Mouse (Mus musculus) heart, embryonic 14.5 days (tissue): Measurements from ENCODE around the gene Hikeshi. TPM values are rescaled to one million over a fixed set of nuclear protein-coding genes. Genes with fewer than 3 reads are reported as not detected.
A peak's percentile ranks its signal among the peaks of the same experiment; 100 is the strongest.

ENCODE experiments used
- ATAC-seq: fragments of 200-750 bp; cut with Nextera tagmentation; 2 replicates; pipeline ENCODE4 v1.8.0; 2017; ENCODE audit warnings: low read depth, moderate TSS enrichment; ENCODE audit not compliant: insufficient number of reproducible peaks, insufficient read depth, low FRiP score
- H3K27ac ChIP-seq, 2 experiments: fragments of 200-500 bp in 1 of 2; fragments of 300-500 bp in 1 of 2; sonication (generic) in 1 of 2; replicated peaks in 1 of 2; 2 replicates each; pipeline ENCODE4 v1.5.1; 2012 to 2014; ENCODE audit warnings: low read depth in 2 of 2, low read length in 2 of 2, control low read depth in 1 of 2, mild to moderate bottlenecking in 1 of 2, mixed read lengths in 1 of 2; ENCODE audit not compliant: control insufficient read depth in 1 of 2, insufficient read depth in 1 of 2
- H3K27me3 ChIP-seq: fragments of 300-500 bp; sonication (generic); 2 replicates; pipeline ENCODE4 v1.6.1; 2014; ENCODE audit warnings: mild to moderate bottlenecking, low read length, control low read depth; ENCODE audit not compliant: control insufficient read depth, insufficient read depth
- H3K36me3 ChIP-seq: fragments of 300-500 bp; sonication (generic); 2 replicates; pipeline ENCODE4 v1.6.1; 2014; ENCODE audit warnings: mild to moderate bottlenecking, control low read depth, low read length, mixed read lengths; ENCODE audit not compliant: control insufficient read depth, insufficient read depth
- H3K4me1 ChIP-seq, 2 experiments: fragments of 200-500 bp in 1 of 2; fragments of 300-500 bp in 1 of 2; sonication (generic) in 1 of 2; 2 replicates each; pipeline ENCODE4 v1.6.1; 2012 to 2014; ENCODE audit warnings: low read length in 2 of 2, control low read depth in 1 of 2, mixed read lengths in 1 of 2; ENCODE audit not compliant: control insufficient read depth in 2 of 2, insufficient read depth in 2 of 2
- H3K4me2 ChIP-seq: fragments of 300-500 bp; sonication (generic); 2 replicates; pipeline ENCODE4 v1.6.1; 2014; ENCODE audit warnings: mild to moderate bottlenecking, low read length
- H3K4me3 ChIP-seq, 2 experiments: fragments of 200-500 bp in 1 of 2; fragments of 300-500 bp in 1 of 2; sonication (generic) in 1 of 2; 2 replicates each; pipeline ENCODE4 v1.5.1; 2012 to 2014; ENCODE audit warnings: low read length in 2 of 2, mild to moderate bottlenecking in 2 of 2, control low read depth in 1 of 2, low read depth in 1 of 2, moderate library complexity in 1 of 2; ENCODE audit not compliant: control insufficient read depth in 1 of 2, insufficient read depth in 1 of 2
- H3K9ac ChIP-seq: fragments of 300-500 bp; sonication (generic); 2 replicates; pipeline ENCODE4 v1.6.1; 2014; ENCODE audit warnings: mild to moderate bottlenecking, low read length
- H3K9me3 ChIP-seq: fragments of 300-500 bp; sonication (generic); 2 replicates; pipeline ENCODE4 v1.6.1; 2016; ENCODE audit warnings: low read length, control low read depth; ENCODE audit not compliant: control insufficient read depth
- WGBS: fragments of 180-500 bp; shearing (Covaris S2); extraction: QIAGEN DNeasy Blood & Tissue Kit; methylation state at CpG from one replicate; pipeline ENCODE4 v1.1.7; 2014; 5-methylcytosine and 5-hydroxymethylcytosine counted together
- polyA plus RNA-seq: library from polyadenylated mRNA; unstranded; fragments of >200 nt; fragmentation: Nextera tagmentation; extraction: Ambion mirVana; gene quantifications from 2 replicates; pipeline ENCODE4 v1.2.1, GENCODE M21; 2014

The Hikeshi gene
- polyA plus RNA-seq: 111 and 118 TPM in 2 replicates

GRCm38 (mm10) chr7:89940571-89941463, at the start of gene Hikeshi:
Gene Hikeshi, minus strand, starts transcription at chr7:89941204.
- Histone ChIP-seq H3K9me3 (no peaks in the 10 kb centered on the region), H3K27ac (peak within 1 kb of the TSS; percentile 63 to 71), H3K27me3 (no peaks in the 10 kb centered on the region), H3K4me2 (peak within 1 kb of the TSS; percentile 70), H3K4me1 (peaks cover 3 to 5% of the 10 kb centered on the region in 2 experiments; a peak in 3 of 4 replicates), H3K4me3 (peak within 1 kb of the TSS; percentile 79 to 82), H3K36me3 (no peaks in the 10 kb centered on the region), H3K9ac (peak within 1 kb of the TSS; percentile 84)
- WGBS: under 1% methylated on average over 45 of the region's 45 CpGs
- peak; percentile 97 for ATAC-seq

- H3K9me3 ChIP-seq: no peaks in the 10 kb centered on the region
- no peaks in the 10 kb centered on the region for H3K27me3 ChIP-seq
- ATAC-seq: no peak
Observed at GRCm38 (mm10) chr7:89984421-89984820, 43.4 kb upstream of the Hikeshi start.

GRCm38 (mm10) chr7:89983441-89983840, 42.4 kb upstream of the Hikeshi start:
- WGBS: 79% methylated on average over 2 of the region's 2 CpGs
- Histone ChIP-seq H3K27ac (no peak overlapping the region), H3K9ac (no peak overlapping the region), H3K4me2 (no peak overlapping the region), H3K27me3 (no peaks in the 10 kb centered on the region), H3K4me1 (peaks cover 0 to 12% of the 10 kb centered on the region in 2 experiments; a peak in 2 of 4 replicates), H3K36me3 (no peaks in the 10 kb centered on the region), H3K9me3 (no peaks in the 10 kb centered on the region), H3K4me3 (no peak overlapping the region)
- ATAC-seq: no peak

More at GRCm38 (mm10) chr7:89984421-89984820, 43.4 kb upstream of the Hikeshi start:
- Histone ChIP-seq H3K4me2 (no peak overlapping the region), H3K36me3 (no peaks in the 10 kb centered on the region), H3K27ac (no peak overlapping the region), H3K4me1 (peaks cover 0 to 4% of the 10 kb centered on the region in 2 experiments; a peak in 1 of 4 replicates), H3K4me3 (no peak overlapping the region), H3K9ac (no peak overlapping the region)

GRCm38 (mm10) chr7:89981557-89981956, 40.6 kb upstream of the Hikeshi start:
- H3K9me3 ChIP-seq: no peaks in the 10 kb centered on the region
- H3K27ac ChIP-seq: peak overlapping the region in 1 of 2 experiments; percentile 100; a peak in 2 of 4 replicates
- peak overlapping the region; percentile 97 for H3K9ac ChIP-seq
- no peaks in the 10 kb centered on the region for H3K27me3 ChIP-seq
- peaks cover 0 to 13% of the 10 kb centered on the region in 2 experiments; a peak in 2 of 4 replicates for H3K4me1 ChIP-seq
- peak overlapping the region; percentile 83 for H3K4me2 ChIP-seq
- peak overlapping the region; percentile 93 to 97; a peak in 3 of 4 replicates for H3K4me3 ChIP-seq
- 12% methylated on average over 10 of the region's 10 CpGs for WGBS
- no peak for ATAC-seq
- peaks cover 6% of the 10 kb centered on the region; the same call in 1 of the 2 replicates for H3K36me3 ChIP-seq

GRCm38 (mm10) chr7:89980485-89981422, 39.8 kb upstream of the Hikeshi start, which contains the start of gene Eed:
Gene Eed, minus strand, starts transcription at chr7:89980983.
- H3K4me3 ChIP-seq: peak within 1 kb of the TSS; percentile 93 to 97
- ATAC-seq: peak; percentile 86
- H3K4me2 ChIP-seq: peak within 1 kb of the TSS; percentile 83
- H3K9me3 ChIP-seq: no peaks in the 10 kb centered on the region
- peaks cover 0 to 13% of the 10 kb centered on the region in 2 experiments; a peak in 2 of 4 replicates for H3K4me1 ChIP-seq
- H3K36me3 ChIP-seq: peaks cover 13% of the 10 kb centered on the region
- WGBS: under 1% methylated on average over 81 of the region's 87 CpGs
- peak within 1 kb of the TSS; percentile 97 for H3K9ac ChIP-seq
- H3K27me3 ChIP-seq: no peaks in the 10 kb centered on the region
- H3K27ac ChIP-seq: peak within 1 kb of the TSS; percentile 100

- ATAC-seq: peak; percentile 57
- under 1% methylated on average over 31 of the region's 31 CpGs for WGBS
Observed at GRCm38 (mm10) chr7:89980133-89980484, 39.1 kb upstream of the Hikeshi start.

More at GRCm38 (mm10) chr7:89980133-89980484, 39.1 kb upstream of the Hikeshi start:
- Histone ChIP-seq H3K9ac (peak overlapping the region; percentile 97), H3K27me3 (no peaks in the 10 kb centered on the region), H3K4me1 (peaks cover 0 to 13% of the 10 kb centered on the region in 2 experiments; a peak in 2 of 4 replicates), H3K4me3 (peak overlapping the region; percentile 93 to 97), H3K27ac (peak overlapping the region; percentile 100), H3K4me2 (peak overlapping the region; percentile 83), H3K36me3 (peaks cover 19% of the 10 kb centered on the region), H3K9me3 (no peaks in the 10 kb centered on the region)
